Mouse (Mus musculus) CH12.LX (cell line): Measurements from ENCODE around the gene 1700013G24Rik. TPM values are rescaled to one million over a fixed set of nuclear protein-coding genes. Genes with fewer than 3 reads are reported as not detected.
A peak's percentile ranks its signal among the peaks of the same experiment; 100 is the strongest.

ENCODE experiments used
- DNase-seq: peaks from one replicate; pipeline ENCODE4 v3.0.0-alpha.2; 2013; ENCODE audit errors: extremely low read depth
- H3K27ac ChIP-seq: 2 replicates; pipeline ENCODE4 v1.5.1; 2012; ENCODE audit warnings: low read depth, mild to moderate bottlenecking, control low read depth, moderate library complexity; ENCODE audit not compliant: insufficient read depth
- H3K27me3 ChIP-seq: replicated peaks from 2 replicates; pipeline ENCODE3; 2012; ENCODE audit warnings: inconsistent platforms
- H3K36me3 ChIP-seq, 2 experiments: replicated peaks in 1 of 2; 2 replicates each; pipeline versions ENCODE3 to v1.6.1; 2012; ENCODE audit warnings: inconsistent platforms in 1 of 2, low read length in 1 of 2, mild to moderate bottlenecking in 1 of 2, mixed read lengths in 1 of 2, moderate library complexity in 1 of 2; ENCODE audit not compliant: control insufficient read depth in 1 of 2, insufficient read depth in 1 of 2
- H3K4me1 ChIP-seq, 2 experiments: 2 replicates each; pipeline ENCODE4 v1.6.1; 2012; ENCODE audit warnings: inconsistent platforms in 1 of 2, moderate library complexity in 1 of 2; ENCODE audit not compliant: insufficient read depth in 2 of 2, control insufficient read depth in 1 of 2
- H3K4me2 ChIP-seq: 2 replicates; pipeline ENCODE4 v1.6.1; 2012; ENCODE audit warnings: low read depth, mild to moderate bottlenecking, control low read depth; ENCODE audit not compliant: poor library complexity, insufficient read depth, severe bottlenecking
- H3K4me3 ChIP-seq, 3 experiments: fragments of 150-350 bp in 1 of 3; sonication (generic) in 1 of 3; replicated peaks in 1 of 3; 2 replicates each; pipeline versions ENCODE3 to v1.5.1; 2011 to 2012; ENCODE audit warnings: low read depth in 2 of 3, low read length in 2 of 3, mild to moderate bottlenecking in 2 of 3, moderate library complexity in 2 of 3, control low read depth in 1 of 3, improper control_type of control experiment in 1 of 3, inconsistent platforms in 1 of 3, mixed read lengths in 1 of 3; ENCODE audit not compliant: poor library complexity in 1 of 3
- H3K79me2 ChIP-seq: replicated peaks from 2 replicates; pipeline ENCODE4 v1.6.1; 2012; ENCODE audit warnings: mild to moderate bottlenecking, moderate library complexity; ENCODE audit not compliant: control insufficient read depth, poor library complexity, insufficient read depth, severe bottlenecking; ENCODE audit errors: extremely low read depth
- H3K9ac ChIP-seq: 2 replicates; pipeline ENCODE4 v1.6.1; 2012; ENCODE audit warnings: low read depth, mild to moderate bottlenecking, control low read depth, moderate library complexity; ENCODE audit not compliant: insufficient read depth
- H3K9me3 ChIP-seq: replicated peaks from 2 replicates; pipeline ENCODE3; 2012; ENCODE audit warnings: low read length, inconsistent platforms, mixed read lengths
- BHLHE40 ChIP-seq: IDR thresholded peaks from 2 replicates; pipeline ENCODE4 v1.6.1; 2011; ENCODE audit warnings: mild to moderate bottlenecking, low read depth, low read length, improper control_type of control experiment
- ELF1 ChIP-seq: IDR thresholded peaks from 2 replicates; pipeline ENCODE4 v1.6.1; 2014; ENCODE audit warnings: low read depth, mild to moderate bottlenecking, inconsistent platforms, low read length, improper control_type of control experiment
- IRF4 ChIP-seq: IDR thresholded peaks from 2 replicates; pipeline ENCODE4 v1.6.1; 2014; ENCODE audit warnings: low read depth, mild to moderate bottlenecking, inconsistent platforms, low read length, improper control_type of control experiment
- MEF2A ChIP-seq: IDR thresholded peaks from 2 replicates; pipeline ENCODE4 v1.6.1; 2014; ENCODE audit warnings: low read depth, mild to moderate bottlenecking, inconsistent platforms, low read length, improper control_type of control experiment, borderline replicate concordance
- NRF1 ChIP-seq: IDR thresholded peaks from 2 replicates; pipeline ENCODE4 v1.6.1; 2014; ENCODE audit warnings: low read depth, mild to moderate bottlenecking, inconsistent platforms, low read length, improper control_type of control experiment, moderate library complexity
- POLR2AphosphoS2 ChIP-seq: IDR thresholded peaks from 2 replicates; pipeline ENCODE4 v1.6.1; 2011; ENCODE audit warnings: low read depth, low read length, improper control_type of control experiment
- SMC3 ChIP-seq: IDR thresholded peaks from 2 replicates; pipeline ENCODE4 v1.6.1; 2011; ENCODE audit warnings: low read depth, low read length, improper control_type of control experiment
- TCF12 ChIP-seq: IDR thresholded peaks from 2 replicates; pipeline ENCODE4 v1.6.1; 2014; ENCODE audit warnings: low read depth, mild to moderate bottlenecking, inconsistent platforms, low read length, improper control_type of control experiment
- dilution Hi-C: fragments of 300-500 bp; cut with MboI; formaldehyde crosslinking; loops from 2 replicates; pipeline ENCODE4 v1.14.3; 2020; ENCODE audit warnings: low sequenced_read_pairs; ENCODE audit not compliant: extremely low pct_unique_long_range_greater_than_20kb, extremely low pct_ligation_motif_present
- in situ Hi-C: fragments of 300-500 bp; cut with MboI; formaldehyde crosslinking; loops from 3 replicates; pipeline ENCODE4 v1.14.3; 2019; ENCODE audit warnings: low sequenced_read_pairs, low pct_ligation_motif_present, low pct_unique_long_range_greater_than_20kb, mixed read lengths
- polyA plus RNA-seq: library from polyadenylated mRNA; unstranded; fragments of >175 nt; gene quantifications from 2 replicates; pipeline ENCODE4 v1.2.1, GENCODE M21; 2012; ENCODE audit warnings: low read depth; ENCODE audit not compliant: insufficient read length
- total RNA-seq, 2 experiments: library from RNA; depleted of rRNA; stranded (reverse); fragments of 300-350 nt in 1 of 2; fragments of >200 nt in 1 of 2; gene quantifications; 2 replicates each; pipeline ENCODE4 v1.2.3; 2012 to 2014

Gene 1700013G24Rik
- total and polyA plus RNA-seq, 3 experiments = not detected

DNA sequence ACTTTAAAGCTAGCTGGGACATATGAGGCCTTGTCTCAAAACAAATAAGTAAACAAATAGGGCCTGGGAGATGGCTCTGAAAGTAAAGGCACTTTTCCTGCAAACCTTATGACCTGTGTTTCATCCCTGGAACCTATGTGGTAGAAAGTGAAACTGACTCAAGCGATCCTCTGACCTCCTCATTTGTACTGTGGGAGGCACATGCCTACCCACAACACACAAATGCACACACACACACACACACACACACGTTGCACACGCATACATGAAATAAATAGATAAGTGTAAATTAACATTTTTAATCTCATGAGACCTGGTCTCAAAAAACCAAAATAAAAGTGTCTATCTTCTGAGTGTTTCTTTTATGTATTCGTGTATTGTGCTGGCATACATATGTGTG is 7.2 kb upstream of the 1700013G24Rik start:
- no peak overlapping the region for H3K4me2 ChIP-seq
- H3K27me3 ChIP-seq = no peaks in the 10 kb centered on the region
- dilution Hi-C loops = no loop called here
- no peak overlapping the region for H3K27ac ChIP-seq
- peaks cover 26 to 51% of the 10 kb centered on the region in 2 experiments for H3K4me1 ChIP-seq
- TF ChIP-seq SMC3 (no peak), BHLHE40 (peak; percentile 74), IRF4 (peak; percentile 62; the same call in 1 of the 2 replicates), POLR2AphosphoS2 (no peak)
- H3K36me3 ChIP-seq = no peaks in the 10 kb centered on the region
- in situ Hi-C loops = loop anchor here (5.0 to 25.0 kb wide), 2 partner anchors 101 to 359 kb away; no protein-coding TSS in a partner anchor
- no peak for DNase-seq
- H3K9me3 ChIP-seq = no peaks in the 10 kb centered on the region
- H3K9ac ChIP-seq = no peak overlapping the region
- H3K79me2 ChIP-seq = no peaks in the 10 kb centered on the region
- no peak overlapping the region for H3K4me3 ChIP-seq

GRCm38 (mm10) chr4:137447363-137448196 is 5.5 kb upstream of the 1700013G24Rik start:
- no peak overlapping the region for H3K4me2 ChIP-seq
- H3K9me3 ChIP-seq = no peaks in the 10 kb centered on the region
- H3K27ac ChIP-seq = no peak overlapping the region
- dilution Hi-C loops (no loop called here), in situ Hi-C loops (loop anchor here (5.0 to 25.0 kb wide), 2 partner anchors 100 to 360 kb away; no protein-coding TSS in a partner anchor)
- no peaks in the 10 kb centered on the region for H3K79me2 ChIP-seq
- TF ChIP-seq ELF1 (no peak), NRF1 (no peak), MEF2A (no peak)
- TF ChIP-seq, all 38 proteins: peak for 0
- Histone ChIP-seq H3K4me1 (peaks cover 26 to 51% of the 10 kb centered on the region in 2 experiments), H3K4me3 (peak overlapping the region in 1 of 3 experiments; percentile 30), H3K9ac (no peak overlapping the region), H3K36me3 (no peaks in the 10 kb centered on the region), H3K27me3 (no peaks in the 10 kb centered on the region)
- no peak for DNase-seq

DNA sequence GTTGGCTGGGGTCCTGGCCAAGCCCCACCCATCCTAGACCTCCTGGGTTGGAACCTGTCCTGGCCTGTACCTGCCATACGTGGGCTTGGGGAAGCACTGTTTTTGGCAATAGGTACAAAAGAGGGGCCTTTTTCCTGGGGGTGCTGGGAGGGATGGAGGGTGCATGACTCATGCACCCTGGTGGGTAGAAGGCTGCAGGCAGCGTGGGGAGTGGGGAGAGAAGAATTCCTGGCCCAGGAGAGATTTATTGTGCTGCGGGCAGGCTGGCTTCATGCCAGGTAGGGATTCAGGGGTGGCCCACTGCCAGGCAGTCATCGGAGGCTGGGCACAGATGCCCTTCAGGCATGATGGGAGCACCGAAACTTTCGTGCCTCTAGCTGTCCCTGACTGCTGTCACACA is 4.9 kb upstream of the 1700013G24Rik start:
- in situ Hi-C loops = loop anchor here (5.0 to 25.0 kb wide), 2 partner anchors 99 to 361 kb away; no protein-coding TSS in a partner anchor

More for the DNA sequence above, 4.9 kb upstream of the 1700013G24Rik start:
- no peak overlapping the region for H3K4me3 ChIP-seq
- no peaks in the 10 kb centered on the region for H3K27me3 ChIP-seq
- no peak overlapping the region for H3K27ac ChIP-seq
- TF ChIP-seq SMC3 (no peak), TCF12 (0 out of 2 replicates have a peak, but pooled peaks have one; percentile 18)
- H3K9ac ChIP-seq = no peak overlapping the region
- no peak for DNase-seq
- dilution Hi-C loops = no loop called here
- H3K4me2 ChIP-seq = no peak overlapping the region
- H3K4me1 ChIP-seq = peaks cover 26 to 53% of the 10 kb centered on the region in 2 experiments
- no peaks in the 10 kb centered on the region for H3K9me3 ChIP-seq
- H3K36me3 ChIP-seq = no peaks in the 10 kb centered on the region
- H3K79me2 ChIP-seq = no peaks in the 10 kb centered on the region
